Mouse (Mus musculus): Measurements from ENCODE around the gene Adgrb2. TPM values are rescaled to one million over a fixed set of nuclear protein-coding genes. Genes with fewer than 3 reads are reported as not detected.

The Adgrb2 gene
- polyA plus RNA-seq, 1 experiment from 2014 or later = 0.70 TPM

DNA sequence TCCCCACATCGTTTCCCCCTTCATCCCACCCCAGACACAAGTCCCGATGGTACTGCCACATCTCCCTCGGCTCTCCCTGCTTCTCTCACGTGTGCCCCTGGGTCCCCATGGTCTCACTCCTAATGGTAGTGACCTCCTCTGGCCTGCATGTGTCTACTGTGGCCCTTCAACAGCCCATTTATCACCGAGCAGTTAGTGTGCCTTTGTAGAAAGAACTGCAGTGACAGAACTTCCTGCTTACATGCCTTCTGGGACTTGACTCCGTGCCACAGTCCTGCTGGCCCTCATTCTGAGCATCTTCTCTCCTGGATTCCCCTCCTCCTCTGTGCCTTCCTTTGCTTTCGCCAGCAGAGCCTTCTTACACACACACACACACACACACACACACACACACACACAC lies 78.5 kb downstream of the Adgrb2 start:
- 63% methylated on average over 7 of the region's 7 CpGs for WGBS
- Histone ChIP-seq H3K27ac (ENCODE audit: low read depth, low read length) (no peak overlapping the region), H3K9me3 (ENCODE audit: control insufficient read depth) (no peaks in the 10 kb centered on the region), H3K4me3 (ENCODE audit: low read depth, low read length) (no peak overlapping the region), H3K27me3 (replicated peaks; ENCODE audit: control insufficient read depth, insufficient read depth, low read length) (no peaks in the 10 kb centered on the region), H3K9ac (ENCODE audit: low read depth, low read length) (no peak overlapping the region), H3K4me1 (replicated peaks; ENCODE audit: control insufficient read depth, insufficient read depth, low read length) (no peaks in the 10 kb centered on the region), H3K4me2 (replicated peaks; ENCODE audit: low read depth) (no peak overlapping the region), H3K36me3 (ENCODE audit: control insufficient read depth, insufficient read depth) (peaks cover 3% of the 10 kb centered on the region; the same call in 1 of the 2 replicates)
- no peak for TF ChIP-seq CTCF (IDR thresholded peaks at IDR 0.05; ENCODE audit: low read depth)
- ATAC-seq = no peak

DNA sequence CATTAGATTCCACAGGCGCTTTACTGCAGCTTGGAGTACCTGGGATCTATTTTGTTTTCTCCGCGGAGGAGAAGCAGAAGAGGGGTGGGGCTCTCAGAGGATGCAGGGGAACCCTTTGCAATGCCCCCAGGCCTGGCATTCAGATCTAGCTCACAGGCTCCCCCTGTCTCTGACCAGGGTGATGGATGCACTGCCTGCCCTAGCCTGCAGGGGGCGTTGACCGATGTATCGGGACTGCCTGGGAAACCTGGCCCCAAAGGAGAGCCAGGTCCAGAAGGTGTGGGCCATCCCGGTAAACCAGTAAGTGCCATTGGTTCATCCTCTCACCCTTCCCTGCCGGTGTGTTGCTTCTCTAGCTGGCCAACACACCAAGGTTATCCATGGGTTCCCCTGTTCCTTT lies 82.1 kb downstream of the Adgrb2 start:
- no peak overlapping the region for H3K27ac ChIP-seq (ENCODE audit: low read depth, low read length)
- H3K9me3 ChIP-seq (ENCODE audit: control insufficient read depth) = no peaks in the 10 kb centered on the region
- H3K27me3 ChIP-seq (replicated peaks; ENCODE audit: control insufficient read depth, insufficient read depth, low read length) = no peaks in the 10 kb centered on the region
- H3K4me1 ChIP-seq (replicated peaks; ENCODE audit: control insufficient read depth, insufficient read depth, low read length) = no peaks in the 10 kb centered on the region
- peak; percentile 87 for TF ChIP-seq CTCF (IDR thresholded peaks at IDR 0.05; ENCODE audit: low read depth)
- ATAC-seq = 0 out of 2 replicates have a peak, but pooled peaks have one; percentile 16
- no peak overlapping the region for H3K4me2 ChIP-seq (replicated peaks; ENCODE audit: low read depth)
- no peak overlapping the region for H3K9ac ChIP-seq (ENCODE audit: low read depth, low read length)
- WGBS = 12% methylated on average over 8 of the region's 8 CpGs
- H3K4me3 ChIP-seq (ENCODE audit: low read depth, low read length) = no peak overlapping the region
- no peaks in the 10 kb centered on the region; the same call in 1 of the 2 replicates for H3K36me3 ChIP-seq (ENCODE audit: control insufficient read depth, insufficient read depth)

DNA sequence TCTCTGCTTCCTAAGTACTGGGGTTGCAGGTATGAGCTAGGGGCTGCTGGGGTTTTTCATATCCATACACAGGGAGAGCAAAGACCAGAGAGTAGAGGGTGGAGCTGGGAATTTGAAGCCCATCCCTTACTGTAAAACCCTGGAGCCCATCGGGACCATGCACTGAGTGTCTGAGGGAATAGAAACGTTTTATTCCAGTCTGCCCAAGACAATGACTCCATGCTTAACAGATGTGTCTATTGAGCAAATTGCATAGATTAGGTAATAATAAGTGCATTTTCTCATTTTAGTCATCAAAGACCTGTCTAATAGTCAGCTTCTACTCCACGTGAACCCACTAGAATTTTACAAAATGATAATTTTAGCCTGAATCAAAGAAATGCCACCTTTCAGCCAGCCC lies 85.9 kb downstream of the Adgrb2 start:
- peaks cover 4% of the 10 kb centered on the region; the same call in 1 of the 2 replicates for H3K36me3 ChIP-seq (ENCODE audit: control insufficient read depth, insufficient read depth)
- no peak overlapping the region for H3K4me3 ChIP-seq (ENCODE audit: low read depth, low read length)
- H3K27ac ChIP-seq (ENCODE audit: low read depth, low read length) = no peak overlapping the region
- no peak overlapping the region for H3K4me2 ChIP-seq (replicated peaks; ENCODE audit: low read depth)
- no peak for TF ChIP-seq CTCF (IDR thresholded peaks at IDR 0.05; ENCODE audit: low read depth)
- ATAC-seq = no peak
- WGBS = 62% methylated on average over 3 of the region's 3 CpGs
- H3K27me3 ChIP-seq (replicated peaks; ENCODE audit: control insufficient read depth, insufficient read depth, low read length) = no peaks in the 10 kb centered on the region
- no peaks in the 10 kb centered on the region for H3K9me3 ChIP-seq (ENCODE audit: control insufficient read depth)
- no peaks in the 10 kb centered on the region for H3K4me1 ChIP-seq (replicated peaks; ENCODE audit: control insufficient read depth, insufficient read depth, low read length)
- no peak overlapping the region for H3K9ac ChIP-seq (ENCODE audit: low read depth, low read length)

DNA sequence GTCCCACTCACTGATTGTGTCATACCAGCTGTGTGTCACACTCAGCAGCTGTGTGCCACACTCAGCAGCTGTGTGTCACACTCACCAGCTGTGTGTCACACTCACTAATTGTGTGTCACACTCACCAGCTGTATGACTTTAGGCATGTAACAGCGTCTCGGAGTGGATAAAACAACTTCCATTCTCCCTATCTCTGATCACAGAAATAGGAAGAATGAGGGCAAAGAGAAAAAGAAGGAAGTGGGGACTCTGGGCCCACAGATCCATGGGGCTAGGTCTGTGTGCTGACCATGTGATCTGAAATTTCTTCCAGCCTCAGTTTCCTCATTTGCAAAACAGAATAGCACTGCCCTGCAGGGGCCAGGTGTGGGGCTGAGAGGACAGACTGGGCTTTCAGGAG lies 87.1 kb downstream of the Adgrb2 start:
- Histone ChIP-seq H3K9me3 (ENCODE audit: control insufficient read depth) (no peaks in the 10 kb centered on the region), H3K4me1 (replicated peaks; ENCODE audit: control insufficient read depth, insufficient read depth, low read length) (no peaks in the 10 kb centered on the region), H3K9ac (ENCODE audit: low read depth, low read length) (no peak overlapping the region), H3K4me2 (replicated peaks; ENCODE audit: low read depth) (no peak overlapping the region), H3K4me3 (ENCODE audit: low read depth, low read length) (no peak overlapping the region), H3K27me3 (replicated peaks; ENCODE audit: control insufficient read depth, insufficient read depth, low read length) (no peaks in the 10 kb centered on the region), H3K27ac (ENCODE audit: low read depth, low read length) (no peak overlapping the region), H3K36me3 (ENCODE audit: control insufficient read depth, insufficient read depth) (peaks cover 4% of the 10 kb centered on the region; the same call in 1 of the 2 replicates)
- TF ChIP-seq CTCF (IDR thresholded peaks at IDR 0.05; ENCODE audit: low read depth) = no peak
- ATAC-seq = no peak
- 90% methylated on average over 2 of the region's 2 CpGs for WGBS

Other genes starting within 250 kb of the Adgrb2 start
- 33.9 and 40.0 TPM in 2 replicates for gene Khdrbs1, start 242.6 kb upstream of the Adgrb2 start, polyA plus RNA-seq (2015; fragmentation: Nextera tagmentation; extraction: Ambion mirVana)
- gene Ptp4a2, start 173.7 kb upstream of the Adgrb2 start, polyA plus RNA-seq (2015; fragmentation: Nextera tagmentation; extraction: Ambion mirVana) = 321 and 331 TPM in 2 replicates
- gene Spocd1, start 55.6 kb upstream of the Adgrb2 start, polyA plus RNA-seq (2015; fragmentation: Nextera tagmentation; extraction: Ambion mirVana) = not detected in 2 replicates
- 23.1 and 25.6 TPM in 2 replicates for gene Col16a1, start 63.0 kb downstream of the Adgrb2 start, polyA plus RNA-seq (2015; fragmentation: Nextera tagmentation; extraction: Ambion mirVana)
- 72.7 and 73.4 TPM in 2 replicates for gene Pef1, start 117.7 kb downstream of the Adgrb2 start, polyA plus RNA-seq (2015; fragmentation: Nextera tagmentation; extraction: Ambion mirVana)
- gene Hcrtr1, start 154.5 kb downstream of the Adgrb2 start, polyA plus RNA-seq (2015; fragmentation: Nextera tagmentation; extraction: Ambion mirVana) = 0.81 and 0.91 TPM in 2 replicates
- gene Tinagl1, start 190.3 kb downstream of the Adgrb2 start, polyA plus RNA-seq (2015; fragmentation: Nextera tagmentation; extraction: Ambion mirVana) = 87.2 and 88.8 TPM in 2 replicates
- gene Gm853, start 237.5 kb downstream of the Adgrb2 start, polyA plus RNA-seq (2015; fragmentation: Nextera tagmentation; extraction: Ambion mirVana) = not detected in 2 replicates